Mouse (Mus musculus) monocyte, adult 2 months (primary cell): ENCODE measurements around the gene Trim56.

Source experiments
- DNase-seq, 2 experiments: peaks; one replicate each; pipeline ENCODE4 v3.0.0; 2022; ENCODE audit warnings: low spot score in 2 of 2, low read depth in 1 of 2

Trim56 gene

GRCm38 (mm10) chr5:137077187-137077586 is 38.8 kb downstream of the Trim56 start:
- DNase-seq = no peak

- DNase-seq = peak in 1 of 2 experiments; percentile 27
Measured at GRCm38 (mm10) chr5:137076191-137076930, 39.6 kb downstream of the Trim56 start.

- DNase-seq = no peak
Measured at GRCm38 (mm10) chr5:137075726-137076125, 40.3 kb downstream of the Trim56 start.

GRCm38 (mm10) chr5:137074191-137074651 is 41.8 kb downstream of the Trim56 start:
- DNase-seq = no peak

GRCm38 (mm10) chr5:137073141-137073540 is 42.9 kb downstream of the Trim56 start:
- DNase-seq = no peak

GRCm38 (mm10) chr5:137072079-137072960 is 43.7 kb downstream of the Trim56 start, which contains the start of gene Serpine1:
TSS of gene Serpine1 (minus strand) at chr5:137072268.
- DNase-seq = no peak

GRCm38 (mm10) chr5:137070881-137071605 is 45.0 kb downstream of the Trim56 start:
- no peak for DNase-seq

- no peak for DNase-seq
Measured at GRCm38 (mm10) chr5:137068711-137069110, 47.3 kb downstream of the Trim56 start.

- DNase-seq = no peak
Measured at GRCm38 (mm10) chr5:137065923-137066322, 50.1 kb downstream of the Trim56 start.

GRCm38 (mm10) chr5:137065454-137065853 is 50.6 kb downstream of the Trim56 start:
- DNase-seq = no peak

GRCm38 (mm10) chr5:137062601-137063000 is 53.4 kb downstream of the Trim56 start:
- no peak for DNase-seq

GRCm38 (mm10) chr5:137061809-137062481 is 54.1 kb downstream of the Trim56 start:
- no peak for DNase-seq
